Mouse (Mus musculus) forebrain, postnatal 0 days (tissue): ENCODE data around the gene Fam168a. TPM values are rescaled to one million over a fixed set of nuclear protein-coding genes. Genes with fewer than 3 reads are reported as not detected.

Experiments used
- ATAC-seq: fragments of 200-750 bp; cut with Nextera tagmentation; 2 replicates; pipeline ENCODE4 v1.8.0; 2017; ENCODE audit warnings: mild to moderate bottlenecking, moderate library complexity
- DNase-seq: peaks from one replicate; pipeline ENCODE4 v3.0.0-alpha.2; 2015
- H3K27ac ChIP-seq: fragments of 300-500 bp; sonication (generic); 2 replicates; pipeline ENCODE4 v1.5.1; 2014; ENCODE audit warnings: low read depth, mild to moderate bottlenecking, antibody characterized with exemption, low read length, moderate library complexity, mixed read lengths
- H3K27me3 ChIP-seq: fragments of 300-500 bp; sonication (generic); 2 replicates; pipeline ENCODE4 v1.6.1; 2014; ENCODE audit warnings: mild to moderate bottlenecking, low read length, mixed read lengths; ENCODE audit not compliant: insufficient read depth
- H3K36me3 ChIP-seq: fragments of 300-500 bp; sonication (generic); 2 replicates; pipeline ENCODE4 v1.6.1; 2014; ENCODE audit warnings: mild to moderate bottlenecking, moderate library complexity; ENCODE audit not compliant: insufficient read depth
- H3K4me1 ChIP-seq: fragments of 300-500 bp; sonication (generic); 2 replicates; pipeline ENCODE4 v1.6.1; 2014; ENCODE audit warnings: antibody characterized with exemption; ENCODE audit not compliant: insufficient read depth
- H3K4me2 ChIP-seq: fragments of 300-500 bp; sonication (generic); 2 replicates; pipeline ENCODE4 v1.6.1; 2014; ENCODE audit warnings: low read depth, mild to moderate bottlenecking, moderate library complexity
- H3K4me3 ChIP-seq: fragments of 300-500 bp; sonication (generic); 2 replicates; pipeline ENCODE4 v1.5.1; 2014; ENCODE audit warnings: low read depth, low read length, mixed read lengths
- H3K9ac ChIP-seq: fragments of 300-500 bp; sonication (generic); 2 replicates; pipeline ENCODE4 v1.6.1; 2014; ENCODE audit warnings: mild to moderate bottlenecking
- H3K9me3 ChIP-seq: fragments of 300-500 bp; sonication (generic); 2 replicates; pipeline ENCODE4 v1.6.1; 2016; ENCODE audit warnings: low read length
- CTCF ChIP-seq: sonication (generic); IDR thresholded peaks from 2 replicates; pipeline ENCODE4 v1.5.1; 2016; ENCODE audit warnings: antibody characterized with exemption, control low read depth, low read depth
- WGBS: fragments of 180-500 bp; shearing (Covaris S2); extraction: QIAGEN DNeasy Blood & Tissue Kit; methylation state at CpG from one replicate; pipeline ENCODE4 v1.1.7; 2014; 5-methylcytosine and 5-hydroxymethylcytosine counted together
- microRNA-seq, 2 experiments: library from miRNA; unstranded; fragments of <30 nt; microRNA quantifications; one replicate each; pipeline ENCODE4; 2016
- polyA plus RNA-seq: library from polyadenylated mRNA; unstranded; fragments of >200 nt; fragmentation: Nextera tagmentation; extraction: Ambion mirVana; gene quantifications from 2 replicates; pipeline ENCODE4 v1.2.1, GENCODE M21; 2015
- total RNA-seq: library from RNA; depleted of rRNA; stranded (reverse); fragments of >200 nt; gene quantifications from 2 replicates; pipeline ENCODE4 v1.2.3, GENCODE M21; 2014; rRNA removed

Gene Fam168a
- total and polyA plus RNA-seq, 2 experiments from 2014 or later: 91.7 to 116 TPM

DNA sequence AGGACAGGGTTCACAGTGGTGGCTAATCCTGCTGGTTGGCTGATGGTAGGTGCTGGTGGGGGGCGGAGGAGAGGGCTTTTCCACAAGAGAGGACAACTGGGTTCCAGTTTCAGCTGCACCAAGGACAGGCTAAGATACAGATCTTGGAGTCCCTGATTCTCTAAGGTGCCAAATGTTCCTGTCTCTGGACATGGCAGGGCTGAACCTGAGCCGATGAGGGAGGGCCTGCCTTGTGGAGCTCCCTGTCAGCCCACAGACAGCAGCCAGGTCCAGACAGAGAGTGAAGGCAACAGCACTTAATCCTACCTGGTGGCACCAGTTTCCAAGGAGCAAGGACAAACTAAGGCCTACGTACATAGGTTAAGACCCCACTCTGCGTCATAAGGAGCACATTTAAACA lies 178.0 kb downstream of the Fam168a start:
- ATAC-seq (no peak), DNase-seq (no peak)
- Histone ChIP-seq H3K4me1 (no peaks in the 10 kb centered on the region), H3K27ac (no peak overlapping the region), H3K27me3 (no peaks in the 10 kb centered on the region), H3K9ac (no peak overlapping the region), H3K4me3 (no peak overlapping the region), H3K4me2 (no peak overlapping the region), H3K36me3 (peaks cover 83% of the 10 kb centered on the region), H3K9me3 (no peaks in the 10 kb centered on the region)
- no peak for TF ChIP-seq CTCF
- 99% methylated on average over 4 of the region's 4 CpGs for WGBS

GRCm38 (mm10) chr7:100886535-100886934 lies 180.1 kb downstream of the Fam168a start:
- no peaks in the 10 kb centered on the region for H3K9me3 ChIP-seq
- H3K4me3 ChIP-seq: no peak overlapping the region
- H3K4me1 ChIP-seq: no peaks in the 10 kb centered on the region
- peak; percentile 88 for TF ChIP-seq CTCF
- ATAC-seq (peak; percentile 66), DNase-seq (peak; percentile 88)
- no peak overlapping the region for H3K4me2 ChIP-seq
- H3K27me3 ChIP-seq: no peaks in the 10 kb centered on the region
- H3K27ac ChIP-seq: no peak overlapping the region
- H3K36me3 ChIP-seq: peaks cover 72% of the 10 kb centered on the region
- WGBS: 30% methylated on average over 3 of the region's 3 CpGs
- no peak overlapping the region for H3K9ac ChIP-seq

Small RNA genes within 50 kb of the gene (microRNA-seq; reads per million reads assigned to microRNA genes)
- gene Mir3102: 60.7 to 75.9 reads per million in 2 experiments

Other genes with a start within 250 kb of the Fam168a start
- gene Ucp3, start 233.6 kb upstream of the Fam168a start, total RNA-seq: 0.15 and 0.19 TPM in 2 replicates
- not detected in 2 replicates for gene Ucp3, start 233.6 kb upstream of the Fam168a start, polyA plus RNA-seq
- 28.9 and 88.3 TPM in 2 replicates for gene Ucp2, start 213.3 kb upstream of the Fam168a start, total RNA-seq
- 83.6 and 106 TPM in 2 replicates for gene Ucp2, start 213.3 kb upstream of the Fam168a start, polyA plus RNA-seq
- 3.4 TPM in 2 replicates for gene Dnajb13, start 191.7 kb upstream of the Fam168a start, total RNA-seq
- gene Dnajb13, start 191.7 kb upstream of the Fam168a start, polyA plus RNA-seq: 4.0 and 7.0 TPM in 2 replicates
- gene Coa4, start 169.6 kb upstream of the Fam168a start, total RNA-seq: 4.8 and 10.3 TPM in 2 replicates
- 3.5 and 5.7 TPM in 2 replicates for gene Coa4, start 169.6 kb upstream of the Fam168a start, polyA plus RNA-seq
- gene Rab6a, start 99.2 kb upstream of the Fam168a start, total RNA-seq: 299 and 313 TPM in 2 replicates
- gene Rab6a, start 99.2 kb upstream of the Fam168a start, polyA plus RNA-seq: 258 and 305 TPM in 2 replicates
- 28.9 and 44.9 TPM in 2 replicates for gene Mrpl48, start 98.3 kb upstream of the Fam168a start, total RNA-seq
- gene Mrpl48, start 98.3 kb upstream of the Fam168a start, polyA plus RNA-seq: 88.4 and 97.7 TPM in 2 replicates
- gene Plekhb1, start 44.2 kb upstream of the Fam168a start, total RNA-seq: 14.8 and 20.4 TPM in 2 replicates
- 22.1 and 22.8 TPM in 2 replicates for gene Plekhb1, start 44.2 kb upstream of the Fam168a start, polyA plus RNA-seq
- gene Relt, start 156.8 kb downstream of the Fam168a start, total RNA-seq: 7.5 and 8.3 TPM in 2 replicates
- gene Relt, start 156.8 kb downstream of the Fam168a start, polyA plus RNA-seq: 4.4 and 5.1 TPM in 2 replicates
- gene Arhgef17, start 225.5 kb downstream of the Fam168a start, total RNA-seq: 47.9 and 52.7 TPM in 2 replicates
- gene Arhgef17, start 225.5 kb downstream of the Fam168a start, polyA plus RNA-seq: 9.8 and 12.5 TPM in 2 replicates